Mouse (Mus musculus) midbrain, embryonic 14.5 days (tissue): Measurements from ENCODE around the gene Ptprs. TPM values are rescaled to one million over a fixed set of nuclear protein-coding genes. Genes with fewer than 3 reads are reported as not detected.

Experiments
- ATAC-seq: fragments of 200-750 bp; cut with Nextera tagmentation; 2 replicates; pipeline ENCODE4 v1.8.0; 2017; ENCODE audit warnings: moderate number of reproducible peaks, moderate library complexity; ENCODE audit not compliant: low FRiP score, low TSS enrichment
- DNase-seq: peaks from one replicate; pipeline ENCODE4 v3.0.0-alpha.2; 2015
- H3K27ac ChIP-seq: fragments of 300-500 bp; sonication (generic); replicated peaks from 2 replicates; pipeline ENCODE4 v1.5.1; 2014; ENCODE audit warnings: mild to moderate bottlenecking, low read depth, low read length, moderate library complexity
- H3K27me3 ChIP-seq: fragments of 300-500 bp; sonication (generic); 2 replicates; pipeline ENCODE4 v1.6.1; 2014; ENCODE audit warnings: low read length, control low read depth, mixed read lengths; ENCODE audit not compliant: control insufficient read depth, insufficient read depth
- H3K36me3 ChIP-seq: fragments of 300-500 bp; sonication (generic); 2 replicates; pipeline ENCODE4 v1.6.1; 2014; ENCODE audit warnings: low read length, control low read depth; ENCODE audit not compliant: control insufficient read depth, insufficient read depth
- H3K4me1 ChIP-seq: fragments of 300-500 bp; sonication (generic); 2 replicates; pipeline ENCODE4 v1.6.1; 2014; ENCODE audit warnings: mild to moderate bottlenecking, antibody characterized with exemption, low read length, control low read depth; ENCODE audit not compliant: control insufficient read depth, insufficient read depth
- H3K4me2 ChIP-seq: fragments of 300-500 bp; sonication (generic); 2 replicates; pipeline ENCODE4 v1.6.1; 2014; ENCODE audit warnings: mild to moderate bottlenecking, low read length, moderate library complexity
- H3K4me3 ChIP-seq: fragments of 300-500 bp; sonication (generic); replicated peaks from 2 replicates; pipeline ENCODE4 v1.5.1; 2014; ENCODE audit warnings: low read depth, low read length
- H3K9ac ChIP-seq: fragments of 300-500 bp; sonication (generic); replicated peaks from 2 replicates; pipeline ENCODE4 v1.6.1; 2014; ENCODE audit warnings: mild to moderate bottlenecking, low read length, moderate library complexity
- H3K9me3 ChIP-seq: fragments of 300-500 bp; sonication (generic); 2 replicates; pipeline ENCODE4 v1.6.1; 2016; ENCODE audit warnings: low read length, control low read depth, mixed read lengths; ENCODE audit not compliant: control insufficient read depth
- WGBS: fragments of 180-500 bp; shearing (Covaris S2); extraction: QIAGEN DNeasy Blood & Tissue Kit; methylation state at CpG from one replicate; pipeline ENCODE4 v1.1.7; 2014; 5-methylcytosine and 5-hydroxymethylcytosine counted together
- polyA plus RNA-seq: library from polyadenylated mRNA; unstranded; fragments of >200 nt; fragmentation: Nextera tagmentation; extraction: Ambion mirVana; gene quantifications from 2 replicates; pipeline ENCODE4 v1.2.1, GENCODE M21; 2014

The Ptprs gene
- polyA plus RNA-seq, result 304 and 345 TPM in 2 replicates

GRCm38 (mm10) chr17:56476402-56476752 is at the start of gene Ptprs:
Gene Ptprs, minus strand, starts transcription at chr17:56476483.
- peak; percentile 90 for ATAC-seq
- Histone ChIP-seq H3K4me3 (peak within 1 kb of the TSS; percentile 92), H3K27me3 (no peaks in the 10 kb centered on the region), H3K27ac (peak within 1 kb of the TSS; percentile 99), H3K36me3 (no peaks in the 10 kb centered on the region), H3K9me3 (no peaks in the 10 kb centered on the region), H3K9ac (peak within 1 kb of the TSS; percentile 99), H3K4me1 (peaks cover 23% of the 10 kb centered on the region), H3K4me2 (peak within 1 kb of the TSS; percentile 99)
- peak; percentile 99 for DNase-seq
- under 1% methylated on average over 27 of the region's 27 CpGs for WGBS

GRCm38 (mm10) chr17:56524943-56525342 is 48.7 kb upstream of the Ptprs start:
- no peaks in the 10 kb centered on the region for H3K4me1 ChIP-seq
- H3K27ac ChIP-seq, result no peak overlapping the region
- no peak overlapping the region for H3K4me3 ChIP-seq
- no peak overlapping the region for H3K9ac ChIP-seq
- no peak for DNase-seq
- H3K4me2 ChIP-seq, result no peak overlapping the region
- H3K36me3 ChIP-seq, result no peaks in the 10 kb centered on the region
- 80% methylated on average over 4 of the region's 4 CpGs for WGBS
- no peak for ATAC-seq
- H3K9me3 ChIP-seq, result no peaks in the 10 kb centered on the region
- no peaks in the 10 kb centered on the region for H3K27me3 ChIP-seq

GRCm38 (mm10) chr17:56522744-56523143 is 46.5 kb upstream of the Ptprs start:
- ATAC-seq, result no peak
- H3K4me3 ChIP-seq, result no peak overlapping the region
- no peaks in the 10 kb centered on the region for H3K36me3 ChIP-seq
- no peak overlapping the region for H3K9ac ChIP-seq
- H3K4me2 ChIP-seq, result no peak overlapping the region
- no peak overlapping the region for H3K27ac ChIP-seq
- 53% methylated on average over 1 of the region's 1 CpGs for WGBS
- no peaks in the 10 kb centered on the region for H3K4me1 ChIP-seq
- H3K9me3 ChIP-seq, result no peaks in the 10 kb centered on the region
- no peaks in the 10 kb centered on the region for H3K27me3 ChIP-seq
- no peak for DNase-seq

GRCm38 (mm10) chr17:56515690-56516410 is 39.6 kb upstream of the Ptprs start:
- H3K36me3 ChIP-seq, result no peaks in the 10 kb centered on the region
- peak; percentile 68 for DNase-seq
- H3K4me2 ChIP-seq, result 0 out of 2 replicates have a peak overlapping the region, but pooled peaks have one; percentile 18
- H3K27me3 ChIP-seq, result peaks cover 23% of the 10 kb centered on the region
- H3K9me3 ChIP-seq, result no peaks in the 10 kb centered on the region
- no peak overlapping the region for H3K4me3 ChIP-seq
- ATAC-seq, result peak; percentile 59
- 15% methylated on average over 13 of the region's 13 CpGs for WGBS
- peaks cover 14% of the 10 kb centered on the region for H3K4me1 ChIP-seq
- H3K27ac ChIP-seq, result peak overlapping the region; percentile 53
- no peak overlapping the region; the same call in 1 of the 2 replicates for H3K9ac ChIP-seq

- Histone ChIP-seq H3K9me3 (no peaks in the 10 kb centered on the region), H3K27me3 (peaks cover 31% of the 10 kb centered on the region), H3K4me1 (peaks cover 18% of the 10 kb centered on the region), H3K36me3 (no peaks in the 10 kb centered on the region), H3K4me3 (no peak overlapping the region), H3K27ac (no peak overlapping the region), H3K4me2 (no peak overlapping the region), H3K9ac (no peak overlapping the region; the same call in 1 of the 2 replicates)
- 48% methylated on average over 12 of the region's 12 CpGs for WGBS
- DNase-seq, result no peak
- no peak for ATAC-seq
Measured at GRCm38 (mm10) chr17:56514916-56515315, 38.6 kb upstream of the Ptprs start.

GRCm38 (mm10) chr17:56514330-56514729 is 38.0 kb upstream of the Ptprs start:
- H3K27me3 ChIP-seq, result peaks cover 31% of the 10 kb centered on the region
- no peak for ATAC-seq
- H3K27ac ChIP-seq, result no peak overlapping the region
- H3K36me3 ChIP-seq, result no peaks in the 10 kb centered on the region
- no peak overlapping the region for H3K4me3 ChIP-seq
- no peaks in the 10 kb centered on the region for H3K9me3 ChIP-seq
- H3K4me2 ChIP-seq, result no peak overlapping the region
- H3K4me1 ChIP-seq, result peaks cover 18% of the 10 kb centered on the region
- H3K9ac ChIP-seq, result no peak overlapping the region
- DNase-seq, result no peak

- Histone ChIP-seq H3K27ac (no peak within 1 kb of the TSS), H3K9me3 (no peaks in the 10 kb centered on the region), H3K4me3 (peak within 1 kb of the TSS; percentile 22), H3K4me2 (peak within 1 kb of the TSS; percentile 44), H3K9ac (0 out of 2 replicates have a peak within 1 kb of the TSS, but pooled peaks have one; percentile 9), H3K27me3 (peaks cover 31% of the 10 kb centered on the region), H3K36me3 (no peaks in the 10 kb centered on the region), H3K4me1 (peaks cover 22% of the 10 kb centered on the region)
- DNase-seq (no peak), ATAC-seq (no peak)
- WGBS, result 69% methylated on average over 22 of the region's 22 CpGs
Measured at GRCm38 (mm10) chr17:56512310-56512709, 36.0 kb upstream of the Ptprs start, which contains the start of gene Znrf4. Gene Znrf4, minus strand, starts transcription at chr17:56512431.

GRCm38 (mm10) chr17:56511707-56512090 is 35.4 kb upstream of the Ptprs start:
- no peak overlapping the region for H3K27ac ChIP-seq
- 0 out of 2 replicates have a peak overlapping the region, but pooled peaks have one; percentile 9 for H3K9ac ChIP-seq
- DNase-seq (no peak), ATAC-seq (no peak)
- WGBS, result 25% methylated on average over 29 of the region's 29 CpGs
- peaks cover 26% of the 10 kb centered on the region for H3K4me1 ChIP-seq
- H3K36me3 ChIP-seq, result no peaks in the 10 kb centered on the region
- no peaks in the 10 kb centered on the region for H3K9me3 ChIP-seq
- peak overlapping the region; percentile 44 for H3K4me2 ChIP-seq
- H3K4me3 ChIP-seq, result peak overlapping the region; percentile 22
- H3K27me3 ChIP-seq, result peaks cover 31% of the 10 kb centered on the region
